Mouse (Mus musculus): ENCODE data around the gene Lefty1. TPM values are rescaled to one million over a fixed set of nuclear protein-coding genes. Genes with fewer than 3 reads are reported as not detected.

The Lefty1 gene
- polyA plus RNA-seq, 1 experiment from 2014 or later, result 0.11 TPM

- Histone ChIP-seq H3K4me1 (peaks cover 59% of the 10 kb centered on the region), H3K4me3 (peak overlapping the region; percentile 38), H3K27me3 (replicated peaks; ENCODE audit: low read depth, poor library complexity, severe bottlenecking) (peaks cover 53% of the 10 kb centered on the region), H3K9me3 (no peaks in the 10 kb centered on the region), H3K27ac (replicated peaks) (peak overlapping the region; percentile 54), H3K36me3 (replicated peaks) (no peaks in the 10 kb centered on the region)
- peak; percentile 75 for DNase-seq (ENCODE audit: low spot score)
- WGBS, result 21% methylated on average over 20 of the region's 20 CpGs
Observed at GRCm38 (mm10) chr1:180945001-180945980, 10.5 kb downstream of the Lefty1 start.

- 0 out of 2 replicates have a peak overlapping the region, but pooled peaks have one; percentile 54 for H3K27ac ChIP-seq (replicated peaks)
- no peak for DNase-seq (ENCODE audit: low spot score)
Observed at GRCm38 (mm10) chr1:180946448-180946847, 11.6 kb downstream of the Lefty1 start.

GRCm38 (mm10) chr1:180952085-180952746, 17.4 kb downstream of the Lefty1 start:
- no peak for DNase-seq (ENCODE audit: low spot score)
- no peak overlapping the region for H3K4me3 ChIP-seq
- no peak overlapping the region for H3K27ac ChIP-seq (replicated peaks)
- H3K27me3 ChIP-seq (replicated peaks; ENCODE audit: low read depth, poor library complexity, severe bottlenecking), result no peaks in the 10 kb centered on the region; the same call in 1 of the 2 replicates
- 89% methylated on average over 6 of the region's 6 CpGs for WGBS
- H3K36me3 ChIP-seq (replicated peaks), result no peaks in the 10 kb centered on the region
- no peaks in the 10 kb centered on the region for H3K9me3 ChIP-seq
- H3K4me1 ChIP-seq, result peaks cover 25% of the 10 kb centered on the region

More at GRCm38 (mm10) chr1:180946448-180946847, 11.6 kb downstream of the Lefty1 start:
- H3K9me3 ChIP-seq, result no peaks in the 10 kb centered on the region
- 91% methylated on average over 6 of the region's 6 CpGs for WGBS
- H3K36me3 ChIP-seq (replicated peaks), result no peaks in the 10 kb centered on the region
- H3K4me3 ChIP-seq, result no peak overlapping the region
- H3K27me3 ChIP-seq (replicated peaks; ENCODE audit: low read depth, poor library complexity, severe bottlenecking), result peaks cover 41% of the 10 kb centered on the region
- peaks cover 54% of the 10 kb centered on the region for H3K4me1 ChIP-seq

GRCm38 (mm10) chr1:180952808-180953207, 18.0 kb downstream of the Lefty1 start:
- H3K4me3 ChIP-seq, result no peak overlapping the region
- H3K9me3 ChIP-seq, result no peaks in the 10 kb centered on the region
- H3K27me3 ChIP-seq (replicated peaks; ENCODE audit: low read depth, poor library complexity, severe bottlenecking), result no peaks in the 10 kb centered on the region; the same call in 1 of the 2 replicates
- no peak for DNase-seq (ENCODE audit: low spot score)
- 94% methylated on average over 5 of the region's 5 CpGs for WGBS
- no peaks in the 10 kb centered on the region for H3K36me3 ChIP-seq (replicated peaks)
- H3K27ac ChIP-seq (replicated peaks), result no peak overlapping the region
- peaks cover 25% of the 10 kb centered on the region for H3K4me1 ChIP-seq

GRCm38 (mm10) chr1:180956401-180956800, 21.6 kb downstream of the Lefty1 start:
- no peak overlapping the region for H3K4me3 ChIP-seq
- whole genome bisulfite sequencing, result 92% methylated on average over 8 of the region's 8 CpGs
- no peaks in the 10 kb centered on the region for H3K9me3 ChIP-seq
- no peaks in the 10 kb centered on the region for H3K27me3 ChIP-seq (replicated peaks; ENCODE audit: low read depth, poor library complexity, severe bottlenecking)
- DNase-seq (ENCODE audit: low spot score), result no peak
- H3K36me3 ChIP-seq (replicated peaks), result no peaks in the 10 kb centered on the region
- peaks cover 16% of the 10 kb centered on the region for H3K4me1 ChIP-seq
- H3K27ac ChIP-seq (replicated peaks), result no peak overlapping the region

- H3K4me1 ChIP-seq, result peaks cover 16% of the 10 kb centered on the region
- DNase-seq (ENCODE audit: low spot score), result no peak
- no peak overlapping the region for H3K27ac ChIP-seq (replicated peaks)
- H3K9me3 ChIP-seq, result no peaks in the 10 kb centered on the region
- H3K4me3 ChIP-seq, result no peak overlapping the region
- no peaks in the 10 kb centered on the region for H3K27me3 ChIP-seq (replicated peaks; ENCODE audit: low read depth, poor library complexity, severe bottlenecking)
- WGBS, result 82% methylated on average over 8 of the region's 8 CpGs
- no peaks in the 10 kb centered on the region for H3K36me3 ChIP-seq (replicated peaks)
Observed at GRCm38 (mm10) chr1:180956973-180957381, 22.2 kb downstream of the Lefty1 start.

- no peaks in the 10 kb centered on the region for H3K9me3 ChIP-seq
- no peaks in the 10 kb centered on the region for H3K27me3 ChIP-seq (replicated peaks; ENCODE audit: low read depth, poor library complexity, severe bottlenecking)
- no peak for DNase-seq (ENCODE audit: low spot score)
- 79% methylated on average over 3 of the region's 3 CpGs for WGBS
- H3K36me3 ChIP-seq (replicated peaks), result no peaks in the 10 kb centered on the region
- H3K4me1 ChIP-seq, result peaks cover 16% of the 10 kb centered on the region
- no peak overlapping the region for H3K27ac ChIP-seq (replicated peaks)
- no peak overlapping the region for H3K4me3 ChIP-seq
Observed at GRCm38 (mm10) chr1:180957989-180958388, 23.2 kb downstream of the Lefty1 start.

GRCm38 (mm10) chr1:180958797-180959196, 24.0 kb downstream of the Lefty1 start:
- Histone ChIP-seq H3K4me3 (no peak overlapping the region), H3K27ac (replicated peaks) (no peak overlapping the region), H3K9me3 (no peaks in the 10 kb centered on the region), H3K36me3 (replicated peaks) (no peaks in the 10 kb centered on the region), H3K27me3 (replicated peaks; ENCODE audit: low read depth, poor library complexity, severe bottlenecking) (no peaks in the 10 kb centered on the region), H3K4me1 (peaks cover 12% of the 10 kb centered on the region)
- DNase-seq (ENCODE audit: low spot score), result no peak
- 59% methylated on average over 3 of the region's 3 CpGs for WGBS

- Histone ChIP-seq H3K36me3 (replicated peaks) (no peaks in the 10 kb centered on the region), H3K9me3 (no peaks in the 10 kb centered on the region), H3K4me3 (no peak overlapping the region), H3K4me1 (0 out of 2 replicates have a peak, but pooled peaks cover 4% of the 10 kb centered on the region), H3K27ac (replicated peaks) (no peak overlapping the region), H3K27me3 (replicated peaks; ENCODE audit: low read depth, poor library complexity, severe bottlenecking) (no peaks in the 10 kb centered on the region)
- no peak for DNase-seq (ENCODE audit: low spot score)
- WGBS, result 86% methylated on average over 3 of the region's 3 CpGs
Observed at GRCm38 (mm10) chr1:180965786-180966185, 31.0 kb downstream of the Lefty1 start.

GRCm38 (mm10) chr1:180966542-180966941, 31.7 kb downstream of the Lefty1 start:
- 60% methylated on average over 3 of the region's 3 CpGs for WGBS

GRCm38 (mm10) chr1:180967261-180967660, 32.4 kb downstream of the Lefty1 start:
- H3K27me3 ChIP-seq (replicated peaks; ENCODE audit: low read depth, poor library complexity, severe bottlenecking), result no peaks in the 10 kb centered on the region
- H3K4me3 ChIP-seq, result no peak overlapping the region
- H3K9me3 ChIP-seq, result no peaks in the 10 kb centered on the region
- H3K36me3 ChIP-seq (replicated peaks), result no peaks in the 10 kb centered on the region
- DNase-seq (ENCODE audit: low spot score), result no peak
- 89% methylated on average over 7 of the region's 7 CpGs for WGBS
- no peak overlapping the region for H3K27ac ChIP-seq (replicated peaks)
- H3K4me1 ChIP-seq, result 0 out of 2 replicates have a peak, but pooled peaks cover 4% of the 10 kb centered on the region

More at GRCm38 (mm10) chr1:180966542-180966941, 31.7 kb downstream of the Lefty1 start:
- H3K27me3 ChIP-seq (replicated peaks; ENCODE audit: low read depth, poor library complexity, severe bottlenecking), result no peaks in the 10 kb centered on the region
- H3K4me3 ChIP-seq, result no peak overlapping the region
- no peaks in the 10 kb centered on the region for H3K9me3 ChIP-seq
- no peak for DNase-seq (ENCODE audit: low spot score)
- 0 out of 2 replicates have a peak, but pooled peaks cover 4% of the 10 kb centered on the region for H3K4me1 ChIP-seq
- H3K36me3 ChIP-seq (replicated peaks), result no peaks in the 10 kb centered on the region
- H3K27ac ChIP-seq (replicated peaks), result no peak overlapping the region

- Histone ChIP-seq H3K4me1 (no peaks in the 10 kb centered on the region), H3K9me3 (no peaks in the 10 kb centered on the region), H3K27me3 (replicated peaks; ENCODE audit: low read depth, poor library complexity, severe bottlenecking) (no peaks in the 10 kb centered on the region), H3K27ac (replicated peaks) (no peak overlapping the region), H3K4me3 (no peak overlapping the region), H3K36me3 (replicated peaks) (no peaks in the 10 kb centered on the region)
- no peak for DNase-seq (ENCODE audit: low spot score)
- whole genome bisulfite sequencing, result 69% methylated on average over 10 of the region's 11 CpGs
Observed at GRCm38 (mm10) chr1:180972941-180973340, 38.1 kb downstream of the Lefty1 start.

Measured in embryonic facial prominence, embryonic 10.5 days (tissue).